Mouse (Mus musculus): ENCODE results near the gene Syn3. TPM values are rescaled to one million over a fixed set of nuclear protein-coding genes. Genes with fewer than 3 reads are reported as not detected.

Gene Syn3
- polyA plus RNA-seq, 1 experiment from 2014 or later, result 4.4 TPM

DNA sequence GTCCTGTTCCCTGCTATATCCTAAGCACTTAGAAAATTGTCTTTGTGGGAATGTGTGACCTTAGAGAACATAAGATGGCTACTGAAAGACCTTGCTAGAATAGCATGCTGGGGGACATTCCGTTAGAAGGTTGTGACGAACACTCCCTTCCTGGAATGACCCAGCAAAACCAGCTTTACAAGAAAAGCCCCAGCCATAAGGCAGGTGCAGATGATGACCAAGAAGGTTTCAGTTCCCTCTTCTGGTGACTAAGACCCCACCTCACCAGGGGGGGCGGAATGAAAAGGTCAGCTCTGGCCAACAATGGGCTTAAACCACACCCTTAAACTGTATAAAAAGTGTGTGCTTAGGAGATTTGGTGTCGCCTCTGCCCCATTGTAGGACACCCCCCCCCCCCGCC lies 23.4 kb downstream of the Syn3 start:
- no peak overlapping the region for H3K4me3 ChIP-seq (ENCODE audit: low read depth, low read length)
- no peaks in the 10 kb centered on the region for H3K36me3 ChIP-seq (ENCODE audit: control insufficient read depth, insufficient read depth, low read length)
- H3K4me1 ChIP-seq (ENCODE audit: control insufficient read depth, insufficient read depth, low read length), result no peaks in the 10 kb centered on the region
- ATAC-seq (ENCODE audit: low FRiP score) (no peak), DNase-seq (ENCODE audit: low spot score, missing footprints) (no peak)
- 76% methylated on average over 5 of the region's 5 CpGs for WGBS
- H3K9me3 ChIP-seq (ENCODE audit: control insufficient read depth, low read length), result no peaks in the 10 kb centered on the region
- H3K27me3 ChIP-seq (ENCODE audit: control insufficient read depth, insufficient read depth, low read length), result no peaks in the 10 kb centered on the region
- no peak overlapping the region for H3K27ac ChIP-seq (ENCODE audit: low read depth, low read length)
- no peak overlapping the region for H3K4me2 ChIP-seq
- no peak overlapping the region for H3K9ac ChIP-seq (ENCODE audit: low read length)

DNA sequence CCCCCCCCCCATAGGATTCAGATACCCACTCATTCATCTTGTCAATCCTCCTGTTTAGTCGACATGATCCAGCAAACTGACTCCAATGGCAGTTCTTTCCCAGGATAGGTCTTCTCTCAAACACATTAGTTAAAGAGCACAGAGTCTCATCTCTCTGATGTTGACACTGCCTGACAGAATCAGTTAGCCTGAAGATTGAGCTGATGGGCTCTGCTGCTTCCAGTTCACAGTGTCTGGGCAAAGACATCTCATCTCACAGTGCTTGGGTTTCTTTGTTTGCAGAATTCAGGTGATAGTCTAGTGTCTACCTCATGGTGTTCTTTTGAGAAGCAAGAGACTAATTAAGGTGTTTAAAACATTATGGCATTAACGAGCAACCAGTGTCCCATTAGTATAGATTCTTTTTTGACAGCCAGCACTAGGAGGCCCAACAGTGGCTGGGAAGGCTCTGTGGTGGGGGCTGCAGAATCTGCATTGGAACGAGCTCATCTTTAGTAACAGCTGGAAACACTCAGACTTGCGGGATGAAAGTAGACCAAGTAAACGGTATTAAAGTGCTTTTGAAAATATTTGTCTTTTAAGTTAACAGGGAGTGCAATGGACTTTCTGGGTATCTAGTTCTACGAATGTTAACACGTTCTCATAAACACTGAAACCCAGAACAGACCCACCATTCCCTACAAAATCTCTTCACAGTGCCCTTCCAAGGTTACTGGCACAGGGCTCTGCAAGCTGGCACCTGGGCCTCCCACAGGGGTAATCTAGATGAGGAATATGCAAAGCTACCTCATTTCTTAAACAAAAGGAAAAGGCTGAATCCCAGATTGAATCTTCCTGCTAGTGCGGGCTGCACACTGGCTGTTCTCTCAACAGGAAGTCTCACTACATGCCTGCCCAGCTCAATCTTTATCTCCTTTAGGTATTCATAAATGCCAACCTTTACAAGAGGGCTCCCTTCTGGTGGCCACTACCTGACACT lies 24.2 kb downstream of the Syn3 start:
- H3K9ac ChIP-seq (ENCODE audit: low read length), result no peak overlapping the region
- H3K4me1 ChIP-seq (ENCODE audit: control insufficient read depth, insufficient read depth, low read length), result no peaks in the 10 kb centered on the region
- no peaks in the 10 kb centered on the region for H3K36me3 ChIP-seq (ENCODE audit: control insufficient read depth, insufficient read depth, low read length)
- DNase-seq (ENCODE audit: low spot score, missing footprints), result peak; percentile 64
- no peak overlapping the region for H3K4me3 ChIP-seq (ENCODE audit: low read depth, low read length)
- no peaks in the 10 kb centered on the region for H3K27me3 ChIP-seq (ENCODE audit: control insufficient read depth, insufficient read depth, low read length)
- no peak for ATAC-seq (ENCODE audit: low FRiP score)
- no peaks in the 10 kb centered on the region for H3K9me3 ChIP-seq (ENCODE audit: control insufficient read depth, low read length)
- H3K4me2 ChIP-seq, result no peak overlapping the region
- no peak overlapping the region for H3K27ac ChIP-seq (ENCODE audit: low read depth, low read length)
- 77% methylated on average over 8 of the region's 8 CpGs for WGBS

- no peak overlapping the region for H3K4me2 ChIP-seq
- ATAC-seq (ENCODE audit: low FRiP score) (no peak), DNase-seq (ENCODE audit: low spot score, missing footprints) (peak; percentile 88)
- H3K36me3 ChIP-seq (ENCODE audit: control insufficient read depth, insufficient read depth, low read length), result no peaks in the 10 kb centered on the region
- H3K27ac ChIP-seq (ENCODE audit: low read depth, low read length), result no peak overlapping the region
- no peaks in the 10 kb centered on the region for H3K9me3 ChIP-seq (ENCODE audit: control insufficient read depth, low read length)
- no peak overlapping the region for H3K9ac ChIP-seq (ENCODE audit: low read length)
- H3K4me3 ChIP-seq (ENCODE audit: low read depth, low read length), result no peak overlapping the region
- no peaks in the 10 kb centered on the region for H3K4me1 ChIP-seq (ENCODE audit: control insufficient read depth, insufficient read depth, low read length)
- WGBS, result 47% methylated on average over 3 of the region's 3 CpGs
- no peaks in the 10 kb centered on the region for H3K27me3 ChIP-seq (ENCODE audit: control insufficient read depth, insufficient read depth, low read length)
These were observed 25.0 kb downstream of the Syn3 start for GRCm38 (mm10) chr10:86473637-86474154.

DNA sequence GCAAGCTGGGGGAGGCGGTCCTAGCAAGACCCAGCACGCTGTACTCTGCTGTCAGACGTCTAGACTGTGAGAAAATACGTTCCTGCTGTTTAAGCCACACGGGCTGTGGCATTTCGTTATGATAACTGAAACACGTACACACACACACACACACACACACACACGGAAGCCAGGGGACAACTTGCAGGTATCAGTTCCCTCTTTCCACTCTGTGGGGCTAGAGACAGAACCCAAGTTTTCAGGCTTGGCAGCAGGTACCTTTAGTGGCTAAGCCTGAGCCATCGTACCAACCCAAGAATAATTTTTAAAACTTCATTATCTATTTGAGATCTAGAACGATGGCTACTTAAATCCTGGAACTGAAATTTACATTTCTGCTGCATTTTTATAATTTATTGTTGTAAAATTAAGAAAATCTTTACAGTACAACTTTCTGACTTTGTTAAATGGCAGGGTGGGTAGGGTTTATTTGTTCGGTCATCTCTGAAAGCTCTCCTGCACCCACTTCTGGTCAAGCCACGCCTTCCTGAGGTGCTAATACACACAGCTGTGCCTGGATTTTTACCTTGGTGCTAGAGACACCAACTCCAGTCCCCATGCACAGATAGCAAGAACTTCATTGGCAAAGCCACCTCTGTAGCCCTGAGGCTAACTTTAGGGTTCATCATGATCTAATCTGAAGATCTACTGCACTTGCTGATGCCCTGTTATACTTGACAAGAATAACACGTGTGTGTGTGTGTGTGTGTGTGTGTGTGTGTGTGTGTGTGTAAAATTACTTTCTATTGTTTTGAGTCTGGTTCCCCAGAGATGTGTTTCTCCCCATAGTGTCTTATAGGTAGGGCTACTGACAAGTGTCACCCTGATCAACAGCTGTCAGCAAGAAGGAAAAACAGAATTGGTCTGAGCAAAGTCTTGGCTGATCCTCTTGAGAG lies 29.8 kb downstream of the Syn3 start:
- H3K36me3 ChIP-seq (ENCODE audit: control insufficient read depth, insufficient read depth, low read length), result no peaks in the 10 kb centered on the region
- H3K27me3 ChIP-seq (ENCODE audit: control insufficient read depth, insufficient read depth, low read length), result no peaks in the 10 kb centered on the region
- no peak for DNase-seq (ENCODE audit: low spot score, missing footprints)
- no peak overlapping the region for H3K4me2 ChIP-seq
- no peak overlapping the region for H3K9ac ChIP-seq (ENCODE audit: low read length)
- no peaks in the 10 kb centered on the region for H3K9me3 ChIP-seq (ENCODE audit: control insufficient read depth, low read length)
- no peak for ATAC-seq (ENCODE audit: low FRiP score)
- WGBS, result 90% methylated on average over 13 of the region's 13 CpGs
- no peak overlapping the region for H3K27ac ChIP-seq (ENCODE audit: low read depth, low read length)
- no peak overlapping the region for H3K4me3 ChIP-seq (ENCODE audit: low read depth, low read length)
- H3K4me1 ChIP-seq (ENCODE audit: control insufficient read depth, insufficient read depth, low read length), result no peaks in the 10 kb centered on the region

DNA sequence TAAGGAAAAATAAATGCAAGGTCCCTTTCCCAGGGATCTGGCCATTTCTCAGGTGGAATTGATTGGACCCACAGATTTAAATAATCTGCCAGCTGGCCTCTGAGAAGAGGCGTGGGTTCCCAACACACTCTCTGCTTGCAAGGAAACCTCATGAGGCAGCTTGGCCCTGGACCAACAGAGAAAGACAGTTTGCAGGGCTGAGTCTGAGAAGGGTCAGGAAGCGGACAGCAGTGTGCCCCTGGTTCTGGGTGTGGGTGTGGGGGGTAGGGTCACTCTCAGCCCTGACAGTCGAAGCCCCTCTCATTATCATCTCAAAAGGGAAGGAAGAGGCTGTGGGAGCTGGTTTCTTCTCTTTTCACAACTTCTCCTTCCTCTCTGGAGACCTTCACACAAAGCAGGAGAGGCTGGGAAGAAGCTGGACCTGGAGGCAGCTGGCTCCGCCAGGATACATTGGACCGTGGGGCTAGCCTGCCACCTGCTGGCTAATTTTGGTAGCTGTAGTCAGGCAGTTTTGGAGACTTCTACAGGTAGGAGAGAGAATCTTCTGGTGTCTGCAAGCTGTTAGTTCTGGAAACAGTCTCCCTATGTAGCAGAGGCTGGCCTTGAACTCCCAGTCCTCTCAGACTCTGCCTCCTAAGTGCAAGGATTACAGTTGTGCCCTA lies 35.0 kb downstream of the Syn3 start:
- no peaks in the 10 kb centered on the region for H3K9me3 ChIP-seq (ENCODE audit: control insufficient read depth, low read length)
- DNase-seq (ENCODE audit: low spot score, missing footprints) (peak; percentile 99), ATAC-seq (ENCODE audit: low FRiP score) (peak; percentile 83; the same call in 1 of the 2 replicates)
- no peak overlapping the region for H3K4me2 ChIP-seq
- 30% methylated on average over 5 of the region's 5 CpGs for WGBS
- no peaks in the 10 kb centered on the region for H3K27me3 ChIP-seq (ENCODE audit: control insufficient read depth, insufficient read depth, low read length)
- no peak overlapping the region for H3K9ac ChIP-seq (ENCODE audit: low read length)
- no peaks in the 10 kb centered on the region for H3K4me1 ChIP-seq (ENCODE audit: control insufficient read depth, insufficient read depth, low read length)
- H3K27ac ChIP-seq (ENCODE audit: low read depth, low read length), result no peak overlapping the region
- no peak overlapping the region for H3K4me3 ChIP-seq (ENCODE audit: low read depth, low read length)
- no peaks in the 10 kb centered on the region for H3K36me3 ChIP-seq (ENCODE audit: control insufficient read depth, insufficient read depth, low read length)

- ATAC-seq (ENCODE audit: low FRiP score), result no peak
- H3K4me1 ChIP-seq (ENCODE audit: control insufficient read depth, insufficient read depth, low read length), result peaks cover 11% of the 10 kb centered on the region
- DNase-seq (ENCODE audit: low spot score, missing footprints), result no peak
- H3K27me3 ChIP-seq (ENCODE audit: control insufficient read depth, insufficient read depth, low read length), result no peaks in the 10 kb centered on the region
- no peak overlapping the region for H3K4me2 ChIP-seq
- H3K27ac ChIP-seq (ENCODE audit: low read depth, low read length), result no peak overlapping the region
- H3K36me3 ChIP-seq (ENCODE audit: control insufficient read depth, insufficient read depth, low read length), result no peaks in the 10 kb centered on the region
- no peak overlapping the region for H3K4me3 ChIP-seq (ENCODE audit: low read depth, low read length)
- WGBS, result 57% methylated on average over 1 of the region's 1 CpGs
- no peak overlapping the region for H3K9ac ChIP-seq (ENCODE audit: low read length)
- no peaks in the 10 kb centered on the region for H3K9me3 ChIP-seq (ENCODE audit: control insufficient read depth, low read length)
These were observed 39.1 kb downstream of the Syn3 start for GRCm38 (mm10) chr10:86459643-86460042.

DNA sequence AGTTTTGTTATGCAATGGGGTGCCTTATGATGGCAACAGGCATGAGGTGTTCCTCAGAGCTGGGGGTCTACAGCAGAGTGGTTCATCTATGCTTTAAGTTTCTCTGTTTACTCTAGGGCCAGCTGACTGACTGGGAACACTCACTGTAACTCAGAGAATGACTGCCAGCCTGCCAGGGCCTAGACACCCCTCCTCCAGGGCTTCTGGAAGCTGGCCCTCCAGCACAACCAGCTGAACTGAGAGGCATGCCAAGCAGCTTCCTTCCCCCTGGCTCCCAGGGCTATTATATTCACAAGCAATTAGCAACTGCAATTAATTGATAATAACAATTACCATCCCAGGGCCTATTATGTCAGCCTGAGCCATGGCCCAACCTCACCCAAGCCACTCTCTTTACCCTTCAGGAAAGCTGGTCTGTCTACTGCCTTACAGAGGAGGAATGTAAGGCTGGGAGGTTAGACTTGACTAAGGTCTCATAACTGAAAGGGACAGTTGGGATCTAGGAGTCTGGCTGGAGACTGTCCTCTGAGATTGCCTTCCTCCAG lies 41.0 kb downstream of the Syn3 start:
- Histone ChIP-seq H3K9me3 (ENCODE audit: control insufficient read depth, low read length) (no peaks in the 10 kb centered on the region), H3K36me3 (ENCODE audit: control insufficient read depth, insufficient read depth, low read length) (no peaks in the 10 kb centered on the region), H3K4me3 (ENCODE audit: low read depth, low read length) (no peak overlapping the region), H3K9ac (ENCODE audit: low read length) (no peak overlapping the region), H3K4me1 (ENCODE audit: control insufficient read depth, insufficient read depth, low read length) (peaks cover 11% of the 10 kb centered on the region), H3K4me2 (no peak overlapping the region), H3K27me3 (ENCODE audit: control insufficient read depth, insufficient read depth, low read length) (no peaks in the 10 kb centered on the region), H3K27ac (ENCODE audit: low read depth, low read length) (no peak overlapping the region)
- ATAC-seq (ENCODE audit: low FRiP score) (peak; percentile 65), DNase-seq (ENCODE audit: low spot score, missing footprints) (no peak)

DNA sequence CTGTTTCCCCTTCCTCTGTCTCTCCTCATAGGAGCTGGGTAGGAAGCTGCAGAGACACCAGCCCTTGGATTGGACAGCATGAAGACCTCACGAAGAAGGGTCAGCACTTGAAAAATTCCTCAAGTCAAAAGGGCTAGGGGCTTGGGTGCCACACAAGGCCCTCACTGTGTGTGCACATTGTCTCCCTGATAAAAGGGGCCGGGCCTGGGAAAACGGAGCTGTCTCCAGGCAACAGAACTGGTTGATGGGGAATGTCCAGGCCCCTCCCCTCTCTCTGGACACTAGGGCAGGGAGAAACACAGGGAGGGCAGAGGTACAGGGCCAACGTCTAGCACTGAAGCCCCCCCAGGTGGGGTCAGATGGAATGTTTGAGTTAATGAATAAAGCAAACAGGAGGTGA lies 41.5 kb downstream of the Syn3 start:
- Histone ChIP-seq H3K36me3 (ENCODE audit: control insufficient read depth, insufficient read depth, low read length) (no peaks in the 10 kb centered on the region), H3K27me3 (ENCODE audit: control insufficient read depth, insufficient read depth, low read length) (no peaks in the 10 kb centered on the region), H3K9ac (ENCODE audit: low read length) (no peak overlapping the region), H3K27ac (ENCODE audit: low read depth, low read length) (no peak overlapping the region; the same call in 1 of the 2 replicates), H3K4me2 (no peak overlapping the region), H3K4me3 (ENCODE audit: low read depth, low read length) (no peak overlapping the region), H3K9me3 (ENCODE audit: control insufficient read depth, low read length) (no peaks in the 10 kb centered on the region), H3K4me1 (ENCODE audit: control insufficient read depth, insufficient read depth, low read length) (peaks cover 11% of the 10 kb centered on the region)
- peak; percentile 93 for DNase-seq (ENCODE audit: low spot score, missing footprints)
- WGBS, result 1% methylated on average over 4 of the region's 4 CpGs
- peak; percentile 89 for ATAC-seq (ENCODE audit: low FRiP score)

Data from midbrain, embryonic 11.5 days (tissue).